Mouse (Mus musculus): Measurements from ENCODE around the gene Pknox2.

GRCm38 (mm10) chr9:37145151-37145615 is 2.0 kb downstream of the Pknox2 start:
- no peak for TF ChIP-seq CTCF (IDR thresholded peaks at IDR 0.05; ENCODE audit: low read depth, low read length)
- no peak for TF ChIP-seq POLR2A (IDR thresholded peaks at IDR 0.05; ENCODE audit: borderline replicate concordance, low read depth, low read length)

All from bone marrow macrophage, adult 2 months (primary cell).